Mouse (Mus musculus) heart, adult 2 months (tissue): ENCODE measurements at regions not wholly inside any gene's neighbourhood (a gene's known extent, or its start where the extent isn't known, plus 50 kb on each side); places are given as distances from the start of the nearest gene placed in this dataset.

Experiments
- DNase-seq, 2 experiments: peaks; one replicate each; pipeline ENCODE4 v3.0.0; 2021
- H3K27ac ChIP-seq: fragments of 200-600 bp; 2 replicates; pipeline ENCODE4 v1.8.1; 2022
- H3K27me3 ChIP-seq: fragments of 200-500 bp; 2 replicates; pipeline ENCODE4 v1.6.1; 2012; ENCODE audit warnings: mild to moderate bottlenecking, low read length, inconsistent platforms, mixed read lengths; ENCODE audit not compliant: control insufficient read depth, insufficient read depth
- H3K36me3 ChIP-seq: fragments of 200-500 bp; 2 replicates; pipeline ENCODE4 v1.6.1; 2012; ENCODE audit warnings: low read length, inconsistent platforms; ENCODE audit not compliant: control insufficient read depth, insufficient read depth
- H3K4me1 ChIP-seq: fragments of 200-500 bp; 2 replicates; pipeline ENCODE4 v1.6.1; 2011; ENCODE audit warnings: low read length; ENCODE audit not compliant: control insufficient read depth, insufficient read depth
- H3K4me3 ChIP-seq: fragments of 200-600 bp; 2 replicates; pipeline ENCODE4 v1.8.1; 2022
- H3K79me2 ChIP-seq: fragments of 200-500 bp; replicated peaks from 2 replicates; pipeline ENCODE4 v1.6.1; 2012; ENCODE audit warnings: mild to moderate bottlenecking, inconsistent platforms, low read length, moderate library complexity, mixed read lengths; ENCODE audit not compliant: control insufficient read depth, insufficient read depth
- H3K9ac ChIP-seq: fragments of 200-500 bp; 2 replicates; pipeline ENCODE4 v1.6.1; 2012; ENCODE audit warnings: low read depth, mild to moderate bottlenecking, control low read depth, inconsistent platforms, low read length, mixed read lengths
- CTCF ChIP-seq: fragments of 200-600 bp; IDR thresholded peaks from 2 replicates; pipeline ENCODE4 v1.8.1; 2022; ENCODE audit warnings: antibody characterized with exemption, mild to moderate bottlenecking, moderate library complexity
- EP300 ChIP-seq: fragments of 200-500 bp; IDR thresholded peaks from 2 replicates; pipeline ENCODE4 v1.6.1; 2011; ENCODE audit warnings: low read depth, low read length, control low read depth; ENCODE audit not compliant: insufficient read depth
- POLR2A ChIP-seq: fragments of 200-500 bp; IDR thresholded peaks from 2 replicates; pipeline ENCODE4 v1.6.1; 2011; ENCODE audit warnings: mild to moderate bottlenecking, low read depth, low read length, control low read depth; ENCODE audit not compliant: insufficient read depth
- WGBS: fragments of 180-500 bp; shearing (Covaris S2); methylation state at CpG from one replicate; pipeline ENCODE4 v1.1.7; 2018; 5-methylcytosine and 5-hydroxymethylcytosine counted together
- intact Hi-C: fragments of 180-260 bp; cut with DNase I; formaldehyde crosslinking; loops from one replicate; pipeline ENCODE4 v1.15.1; 2025

DNA sequence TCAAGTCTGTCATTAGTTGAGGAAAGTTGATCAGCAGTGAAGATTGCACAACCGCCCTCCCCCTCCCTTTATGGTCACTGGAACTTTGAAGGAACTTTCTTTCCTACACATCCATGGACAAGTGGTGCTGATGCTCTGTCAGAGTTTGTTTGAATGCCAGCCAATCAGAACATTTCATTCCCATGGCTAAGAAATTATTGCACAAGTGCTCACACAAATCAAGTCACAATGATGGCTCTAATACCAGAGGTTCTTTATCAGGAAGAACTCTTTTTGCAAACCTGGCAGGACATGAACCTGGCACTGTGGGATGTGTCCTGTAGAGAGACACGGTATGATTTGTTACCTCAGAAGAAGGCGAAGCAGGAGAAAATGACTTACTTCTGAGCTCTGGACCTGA is 54.3 kb upstream of the Spry2 start:
- DNase-seq: no peak
- Histone ChIP-seq H3K27ac (no peak overlapping the region), H3K79me2 (no peaks in the 10 kb centered on the region), H3K4me3 (no peak overlapping the region), H3K9ac (no peak overlapping the region), H3K4me1 (no peaks in the 10 kb centered on the region), H3K36me3 (no peaks in the 10 kb centered on the region), H3K27me3 (no peaks in the 10 kb centered on the region)
- TF ChIP-seq POLR2A (no peak), CTCF (no peak), EP300 (no peak)
- intact Hi-C loops: no loop called here
- WGBS: 84% methylated on average over 3 of the region's 3 CpGs

DNA sequence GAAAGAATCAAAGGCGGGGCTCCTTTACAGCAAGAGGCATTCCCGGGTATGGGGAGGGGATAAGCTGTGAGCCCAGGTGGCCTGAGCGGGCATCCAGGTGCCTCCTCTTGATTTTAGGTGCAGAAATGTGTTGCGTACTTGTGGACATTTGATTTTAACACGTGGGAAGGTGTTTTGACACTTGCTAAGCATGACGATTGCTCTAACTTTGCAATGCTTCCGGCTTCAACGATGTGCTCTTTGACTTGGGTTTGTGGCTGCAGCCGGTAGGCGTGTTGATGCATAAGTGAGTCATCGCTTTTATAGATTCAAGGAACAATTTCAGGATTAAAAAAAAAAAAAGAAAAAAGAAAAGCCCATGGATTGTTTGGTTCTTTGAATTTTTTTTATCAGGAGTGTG is 58.5 kb upstream of the Spry2 start:
- H3K79me2 ChIP-seq: no peaks in the 10 kb centered on the region
- no peaks in the 10 kb centered on the region for H3K36me3 ChIP-seq
- H3K9ac ChIP-seq: no peak overlapping the region
- 91% methylated on average over 11 of the region's 11 CpGs for WGBS
- DNase-seq: no peak
- no peak overlapping the region for H3K27ac ChIP-seq
- TF ChIP-seq EP300: no peak
- no peak for TF ChIP-seq CTCF
- TF ChIP-seq POLR2A: no peak
- H3K4me3 ChIP-seq: no peak overlapping the region
- no peaks in the 10 kb centered on the region for H3K27me3 ChIP-seq
- intact Hi-C loops: no loop called here
- H3K4me1 ChIP-seq: 0 out of 2 replicates have a peak, but pooled peaks cover 1% of the 10 kb centered on the region

DNA sequence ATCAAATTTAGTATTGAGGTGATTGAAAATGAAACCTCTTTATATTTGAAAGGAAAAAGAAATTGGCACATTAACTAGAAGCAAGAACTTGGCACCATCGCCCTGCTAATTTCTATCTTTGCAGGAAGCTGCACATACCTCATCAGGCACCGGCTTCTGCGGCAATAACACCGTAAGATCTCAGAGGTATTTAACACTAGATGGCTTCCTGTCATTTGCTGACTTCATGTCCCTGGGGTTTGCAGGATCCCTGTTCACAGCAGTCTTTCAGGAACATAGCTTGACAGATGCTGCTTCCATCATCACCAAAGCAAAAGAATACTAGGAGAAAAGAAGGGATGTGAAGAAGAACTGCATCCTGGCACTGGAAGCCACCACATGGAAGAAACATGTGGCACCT is 60.2 kb upstream of the Spry2 start:
- H3K27ac ChIP-seq: no peak overlapping the region
- 35% methylated on average over 4 of the region's 4 CpGs for WGBS
- H3K27me3 ChIP-seq: no peaks in the 10 kb centered on the region
- H3K9ac ChIP-seq: no peak overlapping the region
- TF ChIP-seq EP300: no peak
- no peak for TF ChIP-seq CTCF
- no peak for TF ChIP-seq POLR2A
- H3K79me2 ChIP-seq: no peaks in the 10 kb centered on the region
- no peak overlapping the region for H3K4me3 ChIP-seq
- DNase-seq: no peak
- H3K36me3 ChIP-seq: no peaks in the 10 kb centered on the region
- intact Hi-C loops: no loop called here
- H3K4me1 ChIP-seq: 0 out of 2 replicates have a peak, but pooled peaks cover 1% of the 10 kb centered on the region

DNA sequence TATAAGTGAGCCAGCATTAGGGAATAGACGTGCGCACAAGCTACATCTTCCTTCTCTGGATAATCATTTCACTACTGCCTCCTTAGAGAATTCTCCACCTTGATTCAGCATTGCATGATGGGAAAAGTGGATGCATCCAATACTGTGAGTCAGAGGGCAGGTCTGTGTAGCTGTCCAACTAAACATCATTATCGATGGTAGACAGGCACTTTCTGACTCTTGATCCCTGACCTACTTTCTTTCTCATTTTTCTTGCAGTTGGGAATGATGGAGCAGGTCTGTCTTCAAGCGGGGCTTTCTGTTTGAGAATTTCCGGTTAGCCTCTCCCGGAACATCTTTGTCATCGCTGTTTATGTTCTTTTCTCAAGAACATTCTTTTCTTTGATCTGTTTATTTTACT is 61.4 kb upstream of the Spry2 start:
- WGBS: 52% methylated on average over 7 of the region's 7 CpGs
- H3K36me3 ChIP-seq: no peaks in the 10 kb centered on the region
- H3K79me2 ChIP-seq: no peaks in the 10 kb centered on the region
- peak in 1 of 2 experiments; percentile 13 for DNase-seq
- no peak overlapping the region; the same call in 1 of the 2 replicates for H3K27ac ChIP-seq
- no peak overlapping the region for H3K4me3 ChIP-seq
- TF ChIP-seq EP300: no peak
- no peak for TF ChIP-seq CTCF
- no peak for TF ChIP-seq POLR2A
- intact Hi-C loops: no loop called here
- H3K9ac ChIP-seq: no peak overlapping the region
- no peaks in the 10 kb centered on the region for H3K27me3 ChIP-seq
- H3K4me1 ChIP-seq: 0 out of 2 replicates have a peak, but pooled peaks cover 1% of the 10 kb centered on the region

DNA sequence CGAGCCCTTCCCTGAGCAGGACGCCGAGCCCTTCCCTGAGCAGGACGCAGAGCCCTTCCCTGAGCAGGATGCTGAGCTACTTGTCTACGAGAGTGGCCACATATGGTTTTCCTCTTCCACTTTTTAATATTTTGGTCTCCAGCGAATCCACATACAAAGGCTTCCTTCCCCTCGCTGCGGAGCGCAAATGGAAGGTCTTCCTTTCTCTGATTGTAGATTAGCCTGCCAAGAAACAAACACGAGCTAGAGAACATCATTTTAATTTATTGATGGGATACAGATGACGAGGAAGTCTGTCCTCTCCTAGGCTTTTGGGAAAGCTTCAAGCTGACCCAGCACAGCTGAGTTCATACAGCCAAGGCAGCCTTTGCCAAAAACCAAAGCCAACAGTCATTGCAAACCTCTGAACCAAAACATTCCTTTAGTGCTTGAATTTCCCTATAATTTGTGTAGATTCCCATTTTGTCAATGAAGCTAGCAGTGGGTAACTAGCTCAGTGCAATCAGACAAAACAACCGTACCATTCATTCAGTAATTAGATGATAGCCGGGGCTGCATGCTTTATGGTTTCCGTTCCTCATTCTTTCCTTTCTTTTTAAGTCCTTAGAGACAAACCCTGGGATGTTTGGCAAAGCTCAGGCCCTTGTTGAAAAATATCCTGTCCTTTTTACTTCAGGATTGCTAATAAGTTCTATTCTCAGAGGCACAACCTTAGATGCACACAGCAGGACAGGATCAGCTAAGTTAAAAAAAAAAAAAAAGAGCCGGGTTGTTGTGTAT is 83.1 kb upstream of the Spry2 start:
- intact Hi-C loops: no loop called here
- H3K27ac ChIP-seq: peak overlapping the region; percentile 56

DNA sequence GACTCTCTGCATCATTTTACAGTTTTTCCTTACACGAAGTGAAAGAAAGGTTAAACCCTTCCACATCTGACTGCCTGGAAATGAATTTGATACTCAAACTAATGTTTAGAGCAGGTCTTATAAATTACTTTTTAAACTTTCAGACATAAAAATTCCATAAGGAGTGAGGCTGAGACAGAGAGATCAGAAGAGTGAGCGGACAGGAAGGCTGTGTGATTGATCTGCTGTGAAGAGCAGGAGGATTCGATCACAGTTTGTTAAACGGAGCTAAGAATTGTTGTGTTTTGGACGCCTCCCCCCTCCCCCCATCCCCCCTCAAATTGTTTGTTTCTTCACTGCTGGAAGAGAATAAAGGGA is 83.7 kb upstream of the Spry2 start:
- no peak overlapping the region for H3K9ac ChIP-seq
- TF ChIP-seq EP300 (no peak), POLR2A (no peak), CTCF (no peak)
- peak overlapping the region; percentile 50 for H3K27ac ChIP-seq
- no peak for DNase-seq
- H3K27me3 ChIP-seq: no peaks in the 10 kb centered on the region
- 53% methylated on average over 5 of the region's 5 CpGs for WGBS
- intact Hi-C loops: no loop called here
- no peak overlapping the region for H3K4me3 ChIP-seq
- H3K79me2 ChIP-seq: no peaks in the 10 kb centered on the region
- H3K4me1 ChIP-seq: no peaks in the 10 kb centered on the region
- no peaks in the 10 kb centered on the region for H3K36me3 ChIP-seq

More for the DNA sequence above, 83.1 kb upstream of the Spry2 start:
- DNase-seq: peak; percentile 41 to 49
- no peak overlapping the region for H3K9ac ChIP-seq
- no peak overlapping the region for H3K4me3 ChIP-seq
- H3K36me3 ChIP-seq: no peaks in the 10 kb centered on the region
- H3K27me3 ChIP-seq: no peaks in the 10 kb centered on the region
- no peaks in the 10 kb centered on the region for H3K79me2 ChIP-seq
- TF ChIP-seq POLR2A: no peak
- no peaks in the 10 kb centered on the region for H3K4me1 ChIP-seq
- 40% methylated on average over 15 of the region's 15 CpGs for WGBS
